Mouse (Mus musculus): ENCODE results near the gene Fam13c. TPM values are rescaled to one million over a fixed set of nuclear protein-coding genes. Genes with fewer than 3 reads are reported as not detected.

Fam13c gene
- total RNA-seq (2023) = not detected

DNA sequence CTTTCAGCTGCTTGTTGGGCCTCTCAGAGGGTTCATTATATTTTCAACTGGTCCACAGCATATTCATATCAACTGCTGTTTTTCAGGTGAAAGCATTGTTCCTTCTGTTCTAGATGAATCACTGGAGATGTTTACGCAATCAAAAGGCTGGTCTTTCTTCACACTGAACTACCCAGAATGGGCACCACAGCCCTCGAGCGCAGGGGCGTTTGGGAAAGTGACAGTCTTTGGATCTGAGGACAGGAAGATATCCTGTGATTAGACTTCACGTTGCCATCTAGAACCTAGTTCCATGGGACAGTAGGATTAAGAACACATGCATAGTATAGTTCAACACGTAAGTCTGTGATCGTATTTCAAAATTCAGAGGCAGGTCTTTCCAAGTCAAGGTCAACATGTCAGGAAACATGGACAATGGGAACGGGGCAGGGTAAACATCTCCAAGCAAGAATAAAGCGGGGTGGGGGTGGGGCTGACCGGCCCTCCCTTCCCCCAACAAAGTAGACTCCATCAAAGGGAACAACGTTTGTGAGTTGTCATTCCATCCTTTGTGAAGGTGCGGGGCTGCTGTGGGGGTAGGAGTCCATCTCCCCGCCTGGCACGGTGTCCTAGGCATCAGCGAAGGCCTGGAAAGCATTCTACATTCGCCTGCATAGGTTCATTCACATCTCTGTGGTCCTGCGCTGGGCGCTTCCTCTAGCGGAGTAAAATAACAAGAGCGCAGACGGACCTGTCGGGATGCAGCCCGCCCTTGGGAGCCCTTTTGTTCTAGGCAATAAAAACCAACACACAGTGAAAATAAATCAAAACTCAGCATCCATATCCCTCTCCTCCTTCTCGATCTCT, at the start of gene Fam13c:
TSS of gene Fam13c (plus strand) at position 806 of the 846 bp plus-strand sequence.

Other genes with a start within 250 kb of the Fam13c start
- not detected for gene Mrln, start 235.8 kb upstream of the Fam13c start, total RNA-seq (2023)
- gene Slc16a9, start 195.4 kb upstream of the Fam13c start, total RNA-seq (2023) = 10 to 100 TPM; 13.4 to 15.9 TPM
- not detected for gene Phyhipl, start 215.5 kb downstream of the Fam13c start, total RNA-seq (2023)